Mouse (Mus musculus) embryonic facial prominence, embryonic 12.5 days (tissue): Measurements from ENCODE around the gene Fermt1. TPM values are rescaled to one million over a fixed set of nuclear protein-coding genes. Genes with fewer than 3 reads are reported as not detected.

Experiments used
- ATAC-seq: fragments of 200-750 bp; cut with Nextera tagmentation; 2 replicates; pipeline ENCODE4 v1.8.0; 2017; ENCODE audit not compliant: insufficient number of reproducible peaks, insufficient read depth, low FRiP score, low TSS enrichment
- H3K27ac ChIP-seq: fragments of 300-500 bp; sonication (generic); 2 replicates; pipeline ENCODE4 v1.5.1; 2016; ENCODE audit warnings: mild to moderate bottlenecking
- H3K27me3 ChIP-seq: fragments of 300-500 bp; sonication (generic); 2 replicates; pipeline ENCODE4 v1.6.1; 2016; ENCODE audit warnings: mild to moderate bottlenecking, moderate library complexity
- H3K36me3 ChIP-seq: fragments of 300-500 bp; sonication (generic); 2 replicates; pipeline ENCODE4 v1.6.1; 2016; ENCODE audit warnings: mild to moderate bottlenecking
- H3K4me1 ChIP-seq: fragments of 300-500 bp; sonication (generic); 2 replicates; pipeline ENCODE4 v1.6.1; 2016
- H3K4me2 ChIP-seq: fragments of 300-500 bp; sonication (generic); replicated peaks from 2 replicates; pipeline ENCODE4 v1.6.1; 2016; ENCODE audit warnings: mild to moderate bottlenecking, moderate library complexity
- H3K4me3 ChIP-seq: fragments of 300-500 bp; sonication (generic); 2 replicates; pipeline ENCODE4 v1.5.1; 2016; ENCODE audit warnings: mild to moderate bottlenecking
- H3K9ac ChIP-seq: fragments of 300-500 bp; sonication (generic); 2 replicates; pipeline ENCODE4 v1.6.1; 2016; ENCODE audit warnings: mild to moderate bottlenecking, moderate library complexity
- H3K9me3 ChIP-seq: fragments of 300-500 bp; sonication (generic); 2 replicates; pipeline ENCODE4 v1.6.1; 2016; ENCODE audit warnings: mild to moderate bottlenecking, moderate library complexity
- WGBS: fragments of 180-500 bp; shearing (Covaris S2); methylation state at CpG from one replicate; pipeline ENCODE4 v1.1.7; 2016; 5-methylcytosine and 5-hydroxymethylcytosine counted together
- polyA plus RNA-seq: library from polyadenylated mRNA; unstranded; fragments of >200 nt; fragmentation: Nextera tagmentation; extraction: Ambion mirVana; gene quantifications from 2 replicates; pipeline ENCODE4 v1.2.1, GENCODE M21; 2016

The Fermt1 gene
- polyA plus RNA-seq, 1 experiment from 2014 or later, result 12.6 TPM

DNA sequence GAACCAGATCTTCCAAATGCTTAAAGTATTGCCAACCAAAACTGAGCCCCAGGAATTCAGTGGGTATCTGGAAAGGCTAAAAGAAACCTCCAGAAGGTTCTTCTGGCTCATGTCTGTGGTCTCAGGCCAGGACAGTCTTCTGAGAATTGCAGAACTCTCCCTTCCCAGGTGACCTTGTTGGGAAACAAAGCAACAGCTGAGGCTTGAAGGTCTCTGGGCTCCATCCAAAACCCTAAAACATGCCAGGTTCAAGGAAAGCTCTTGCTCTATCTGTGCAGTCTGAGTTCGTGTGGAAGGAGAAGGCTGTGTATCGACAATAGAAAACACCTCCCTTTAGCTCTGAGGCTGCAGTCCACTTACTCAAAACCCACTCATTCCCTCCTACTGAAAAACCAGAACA lies 40.7 kb downstream of the Fermt1 start:
- no peak overlapping the region for H3K4me3 ChIP-seq
- no peak for ATAC-seq
- H3K27me3 ChIP-seq, result no peaks in the 10 kb centered on the region
- no peaks in the 10 kb centered on the region for H3K4me1 ChIP-seq
- H3K9ac ChIP-seq, result no peak overlapping the region
- 61% methylated on average over 2 of the region's 2 CpGs for WGBS
- H3K4me2 ChIP-seq, result no peak overlapping the region
- H3K9me3 ChIP-seq, result no peaks in the 10 kb centered on the region
- H3K27ac ChIP-seq, result no peak overlapping the region
- H3K36me3 ChIP-seq, result no peaks in the 10 kb centered on the region

DNA sequence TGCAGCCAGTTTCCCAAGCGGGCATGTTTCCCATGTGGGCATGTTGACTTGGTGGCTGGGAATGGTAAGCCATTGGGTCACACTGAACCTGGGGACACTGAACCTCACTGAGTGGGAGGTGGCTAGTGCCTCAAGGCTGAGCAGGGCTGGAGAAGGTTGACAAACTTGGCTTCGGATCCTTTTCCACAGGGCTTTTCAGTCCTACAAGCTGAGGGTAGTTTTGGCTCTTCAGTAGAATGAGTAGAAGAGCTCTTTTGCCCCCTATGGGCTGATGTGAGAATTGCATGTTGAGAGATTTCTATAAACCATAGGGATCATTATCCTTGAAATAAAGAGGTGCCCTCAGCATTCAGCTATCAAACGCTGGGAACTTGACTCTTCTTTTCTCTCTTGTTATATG lies 42.2 kb downstream of the Fermt1 start:
- no peaks in the 10 kb centered on the region for H3K4me1 ChIP-seq
- H3K9ac ChIP-seq, result no peak overlapping the region
- H3K4me3 ChIP-seq, result no peak overlapping the region
- no peaks in the 10 kb centered on the region for H3K27me3 ChIP-seq
- H3K4me2 ChIP-seq, result no peak overlapping the region
- no peak overlapping the region for H3K27ac ChIP-seq
- WGBS, result 39% methylated on average over 3 of the region's 3 CpGs
- no peak for ATAC-seq
- no peaks in the 10 kb centered on the region for H3K9me3 ChIP-seq
- H3K36me3 ChIP-seq, result no peaks in the 10 kb centered on the region

DNA sequence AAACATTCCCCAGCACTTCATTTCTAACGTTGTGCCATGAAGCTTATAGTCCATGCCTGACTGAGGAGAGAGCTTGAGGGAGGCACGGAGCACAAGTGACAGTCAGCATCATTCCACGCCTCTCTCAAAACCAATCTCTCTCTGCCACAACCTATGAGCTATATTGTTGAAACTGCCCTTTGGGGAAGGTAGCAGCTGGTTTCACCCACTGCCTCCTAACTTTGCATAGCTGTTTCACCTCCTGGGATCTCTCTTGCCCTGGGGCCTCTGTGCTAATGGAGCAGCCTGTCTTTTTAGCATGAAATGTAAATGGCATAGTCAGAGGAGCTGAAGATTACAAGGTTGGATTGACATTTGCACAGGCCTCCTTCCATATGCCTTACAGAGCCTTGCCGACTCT lies 43.6 kb downstream of the Fermt1 start:
- Histone ChIP-seq H3K27me3 (no peaks in the 10 kb centered on the region), H3K9ac (no peak overlapping the region), H3K4me2 (no peak overlapping the region), H3K27ac (no peak overlapping the region), H3K4me3 (no peak overlapping the region), H3K9me3 (no peaks in the 10 kb centered on the region), H3K36me3 (no peaks in the 10 kb centered on the region), H3K4me1 (no peaks in the 10 kb centered on the region)
- ATAC-seq, result no peak
- 71% methylated on average over 4 of the region's 4 CpGs for WGBS

DNA sequence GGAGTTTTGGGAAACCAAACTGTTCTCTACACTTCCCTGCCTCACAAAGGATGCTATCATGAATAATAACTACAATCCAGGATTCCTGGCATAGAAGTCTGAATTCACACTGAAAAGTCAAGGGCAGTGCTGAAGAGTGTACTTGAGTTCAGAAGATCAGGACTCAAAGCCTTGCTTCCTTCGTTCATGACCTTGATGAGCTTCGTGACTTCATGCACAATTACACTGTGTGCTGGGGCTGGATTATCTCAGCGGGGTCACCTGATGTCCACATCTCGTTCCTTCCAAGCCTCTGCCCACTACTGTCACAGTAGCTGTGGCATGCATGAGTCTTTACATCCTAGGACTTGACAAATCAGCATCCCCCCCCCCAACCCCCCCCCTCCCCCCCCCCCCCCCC lies 44.1 kb downstream of the Fermt1 start:
- no peaks in the 10 kb centered on the region for H3K4me1 ChIP-seq
- no peak overlapping the region for H3K9ac ChIP-seq
- H3K27ac ChIP-seq, result no peak overlapping the region
- ATAC-seq, result no peak
- no peak overlapping the region for H3K4me3 ChIP-seq
- no peak overlapping the region for H3K4me2 ChIP-seq
- no peaks in the 10 kb centered on the region for H3K27me3 ChIP-seq
- 79% methylated on average over 4 of the region's 4 CpGs for WGBS
- H3K9me3 ChIP-seq, result no peaks in the 10 kb centered on the region
- H3K36me3 ChIP-seq, result no peaks in the 10 kb centered on the region

DNA sequence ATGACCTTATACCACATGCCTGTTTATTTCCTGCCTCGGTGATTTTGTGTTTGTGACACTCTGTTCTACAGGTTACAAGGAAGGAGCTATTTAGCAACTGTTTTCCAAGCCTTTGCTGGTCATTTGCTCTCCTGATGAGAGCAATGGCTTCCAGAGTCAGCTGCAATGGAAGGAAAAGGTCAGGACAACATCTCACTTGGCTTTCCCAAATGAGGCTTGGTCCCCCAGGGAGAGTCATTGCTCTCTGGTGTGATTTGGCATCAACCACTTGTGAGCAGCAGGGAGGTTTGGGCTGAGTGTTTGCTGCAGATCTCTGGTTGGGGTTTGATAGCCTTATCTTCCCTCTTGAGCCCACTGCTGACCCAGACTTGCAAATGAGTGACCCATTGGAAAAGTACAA lies 45.1 kb downstream of the Fermt1 start:
- ATAC-seq, result no peak
- no peaks in the 10 kb centered on the region for H3K27me3 ChIP-seq
- H3K4me2 ChIP-seq, result no peak overlapping the region
- no peaks in the 10 kb centered on the region for H3K4me1 ChIP-seq
- H3K4me3 ChIP-seq, result no peak overlapping the region
- H3K9me3 ChIP-seq, result no peaks in the 10 kb centered on the region
- no peak overlapping the region for H3K27ac ChIP-seq
- H3K9ac ChIP-seq, result no peak overlapping the region
- no peaks in the 10 kb centered on the region for H3K36me3 ChIP-seq
- 81% methylated on average over 1 of the region's 1 CpGs for WGBS

DNA sequence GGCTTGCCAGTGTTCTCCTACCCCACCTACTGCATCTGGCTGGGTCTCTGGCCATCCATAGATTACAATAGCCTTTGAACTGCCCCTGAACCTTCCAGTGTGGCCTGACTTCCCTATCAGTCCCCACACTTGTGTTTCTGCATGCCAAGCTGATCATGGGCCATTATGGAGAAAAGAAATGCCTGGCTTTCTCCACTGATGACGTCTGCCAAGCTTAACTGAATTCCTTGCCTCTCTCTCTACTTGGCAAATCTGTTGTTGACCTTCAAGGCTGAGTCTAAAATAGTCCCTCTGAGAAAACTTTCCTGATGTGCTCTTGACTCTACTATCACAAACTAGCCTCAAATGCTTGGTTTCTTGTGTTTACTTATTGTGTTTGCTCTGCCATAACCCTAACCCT lies 47.5 kb downstream of the Fermt1 start:
- Histone ChIP-seq H3K4me3 (no peak overlapping the region), H3K36me3 (no peaks in the 10 kb centered on the region), H3K4me2 (no peak overlapping the region), H3K27me3 (no peaks in the 10 kb centered on the region), H3K4me1 (no peaks in the 10 kb centered on the region), H3K9ac (no peak overlapping the region), H3K9me3 (no peaks in the 10 kb centered on the region), H3K27ac (no peak overlapping the region)
- ATAC-seq, result no peak
- WGBS, result 75% methylated on average over 1 of the region's 1 CpGs

DNA sequence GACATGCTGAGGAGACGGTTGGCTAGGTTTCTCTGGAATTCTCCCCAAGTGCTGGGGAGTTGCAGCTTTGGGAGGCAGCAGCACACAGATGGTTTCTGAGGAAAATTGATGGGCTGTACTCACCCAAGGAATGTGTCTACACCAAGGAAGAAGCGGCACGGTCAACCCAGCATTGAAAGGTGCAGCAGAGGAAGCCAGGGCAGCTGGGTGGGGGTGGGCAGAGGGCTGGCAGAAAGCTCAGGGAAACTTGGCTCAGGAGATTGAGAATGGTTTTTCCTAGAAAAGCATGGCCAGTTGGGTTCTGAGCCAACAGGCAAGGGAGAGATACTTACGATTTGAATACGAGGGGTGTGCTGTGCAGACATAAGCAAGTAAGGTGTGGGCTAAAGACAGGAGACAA lies 51.9 kb downstream of the Fermt1 start:
- WGBS, result 92% methylated on average over 5 of the region's 5 CpGs
- Histone ChIP-seq H3K4me3 (no peak overlapping the region), H3K9ac (no peak overlapping the region), H3K9me3 (no peaks in the 10 kb centered on the region), H3K4me1 (no peaks in the 10 kb centered on the region), H3K27ac (no peak overlapping the region), H3K27me3 (no peaks in the 10 kb centered on the region), H3K4me2 (no peak overlapping the region), H3K36me3 (no peaks in the 10 kb centered on the region)
- no peak for ATAC-seq

DNA sequence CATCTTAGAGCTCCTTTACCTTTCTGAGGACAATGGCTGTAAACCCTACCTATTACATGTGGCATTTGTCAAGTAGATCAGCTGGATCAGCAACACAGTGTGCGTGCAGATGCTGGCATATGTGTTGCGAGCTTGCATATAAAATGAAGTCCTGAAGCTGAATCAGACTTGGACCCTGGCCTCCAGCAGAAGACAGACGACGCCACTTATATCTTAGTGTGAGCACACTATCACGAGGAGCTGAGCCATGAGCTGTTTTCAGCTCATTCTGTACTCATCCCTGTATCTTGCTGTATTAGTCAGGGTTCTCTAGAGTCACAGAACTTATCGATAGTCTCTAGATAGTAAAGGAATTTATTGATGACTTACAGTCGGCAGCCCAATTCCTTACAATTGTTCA lies 60.4 kb downstream of the Fermt1 start:
- Histone ChIP-seq H3K4me1 (peaks cover 11% of the 10 kb centered on the region), H3K4me2 (no peak overlapping the region), H3K4me3 (no peak overlapping the region), H3K9ac (no peak overlapping the region), H3K36me3 (no peaks in the 10 kb centered on the region), H3K27ac (no peak overlapping the region), H3K27me3 (peaks cover 11% of the 10 kb centered on the region), H3K9me3 (no peaks in the 10 kb centered on the region)
- no peak for ATAC-seq
- WGBS, result 89% methylated on average over 7 of the region's 7 CpGs

DNA sequence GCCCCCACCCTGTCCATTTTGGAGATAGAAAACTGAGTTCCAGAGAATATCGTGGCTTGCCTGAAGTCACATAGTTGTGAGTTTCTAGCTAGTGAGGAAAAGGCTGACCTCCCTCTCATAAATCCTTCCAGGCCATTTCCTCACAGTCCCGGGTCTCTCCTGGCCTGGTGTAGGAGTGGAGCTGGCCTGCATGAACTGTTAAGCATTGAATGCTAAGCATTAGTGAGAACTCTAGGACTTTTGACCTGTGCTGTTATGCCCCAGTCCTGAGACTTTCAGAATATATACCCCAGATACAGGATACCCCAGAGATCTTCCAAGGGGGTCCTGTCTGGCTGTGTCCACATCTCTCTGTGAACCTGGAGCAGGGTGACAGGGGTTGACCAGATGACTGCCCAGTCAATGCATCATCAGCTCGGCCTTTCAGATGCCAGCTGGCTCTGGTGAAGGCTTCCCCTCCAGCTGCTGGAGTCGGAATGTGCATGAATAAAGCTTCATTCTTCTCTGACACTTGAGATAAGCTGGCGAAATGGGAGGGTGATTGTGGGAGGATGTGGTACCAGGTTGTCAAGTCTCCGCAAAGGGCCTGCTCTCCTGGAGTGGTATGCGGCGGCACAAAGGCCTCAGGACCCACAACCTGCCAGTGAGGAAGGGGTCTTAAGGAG lies 61.3 kb downstream of the Fermt1 start:
- H3K9ac ChIP-seq, result no peak overlapping the region
- no peaks in the 10 kb centered on the region for H3K9me3 ChIP-seq
- 76% methylated on average over 8 of the region's 8 CpGs for WGBS
- no peaks in the 10 kb centered on the region for H3K36me3 ChIP-seq
- no peak overlapping the region for H3K4me3 ChIP-seq
- peaks cover 19% of the 10 kb centered on the region for H3K27me3 ChIP-seq
- no peak overlapping the region for H3K27ac ChIP-seq
- H3K4me2 ChIP-seq, result no peak overlapping the region
- no peak for ATAC-seq
- H3K4me1 ChIP-seq, result peaks cover 17% of the 10 kb centered on the region

DNA sequence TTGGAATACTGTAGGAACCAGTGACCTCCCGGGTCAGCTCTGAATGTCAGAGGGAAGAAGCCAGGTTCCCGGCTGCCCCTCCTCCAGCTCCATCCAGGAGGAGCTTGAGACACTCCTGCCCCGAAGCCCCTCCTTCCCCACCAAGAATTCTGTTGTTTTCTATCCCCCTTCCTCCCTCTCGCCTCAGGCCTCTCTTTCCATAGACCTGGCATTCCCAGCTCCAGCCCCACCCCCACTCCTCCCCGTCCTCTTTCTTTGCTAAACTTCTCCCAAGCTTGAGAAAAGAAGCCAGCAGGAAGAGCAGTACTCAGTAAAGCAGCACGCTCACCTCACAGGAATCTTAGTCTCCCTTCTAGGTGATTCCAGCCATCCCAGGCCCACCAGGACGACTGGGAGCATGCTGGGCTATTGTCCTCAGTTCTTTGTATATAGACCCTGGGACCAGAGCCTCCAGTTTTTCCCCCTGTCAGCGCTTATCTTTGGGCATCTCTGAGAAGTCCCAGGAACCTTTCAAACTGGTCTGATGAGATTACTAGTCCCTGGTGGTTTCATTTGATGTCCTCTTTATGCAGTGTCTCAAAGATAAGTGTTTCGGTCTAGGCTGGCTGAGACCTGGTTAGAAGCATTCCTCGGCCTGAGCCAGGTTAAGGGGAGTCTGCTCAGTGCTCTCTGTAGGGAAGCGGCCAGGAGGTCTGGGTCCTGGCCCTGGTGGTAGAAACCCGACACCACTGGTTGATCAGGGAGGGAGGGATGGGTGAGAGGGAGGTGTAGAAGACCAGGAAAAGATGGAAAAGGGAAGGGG lies 64.7 kb downstream of the Fermt1 start, which contains the start of gene Lrrn4:
TSS of gene Lrrn4 (minus strand) at position 48 of the 802 bp plus-strand sequence.
- H3K27me3 ChIP-seq, result peaks cover 50% of the 10 kb centered on the region
- no peak for ATAC-seq
- no peaks in the 10 kb centered on the region for H3K36me3 ChIP-seq
- H3K9ac ChIP-seq, result no peak within 1 kb of the TSS
- H3K4me2 ChIP-seq, result peak within 1 kb of the TSS; percentile 97
- H3K27ac ChIP-seq, result no peak within 1 kb of the TSS
- 4% methylated on average over 12 of the region's 12 CpGs for WGBS
- H3K4me3 ChIP-seq, result peak within 1 kb of the TSS; percentile 46
- no peaks in the 10 kb centered on the region for H3K9me3 ChIP-seq
- peaks cover 17% of the 10 kb centered on the region for H3K4me1 ChIP-seq

DNA sequence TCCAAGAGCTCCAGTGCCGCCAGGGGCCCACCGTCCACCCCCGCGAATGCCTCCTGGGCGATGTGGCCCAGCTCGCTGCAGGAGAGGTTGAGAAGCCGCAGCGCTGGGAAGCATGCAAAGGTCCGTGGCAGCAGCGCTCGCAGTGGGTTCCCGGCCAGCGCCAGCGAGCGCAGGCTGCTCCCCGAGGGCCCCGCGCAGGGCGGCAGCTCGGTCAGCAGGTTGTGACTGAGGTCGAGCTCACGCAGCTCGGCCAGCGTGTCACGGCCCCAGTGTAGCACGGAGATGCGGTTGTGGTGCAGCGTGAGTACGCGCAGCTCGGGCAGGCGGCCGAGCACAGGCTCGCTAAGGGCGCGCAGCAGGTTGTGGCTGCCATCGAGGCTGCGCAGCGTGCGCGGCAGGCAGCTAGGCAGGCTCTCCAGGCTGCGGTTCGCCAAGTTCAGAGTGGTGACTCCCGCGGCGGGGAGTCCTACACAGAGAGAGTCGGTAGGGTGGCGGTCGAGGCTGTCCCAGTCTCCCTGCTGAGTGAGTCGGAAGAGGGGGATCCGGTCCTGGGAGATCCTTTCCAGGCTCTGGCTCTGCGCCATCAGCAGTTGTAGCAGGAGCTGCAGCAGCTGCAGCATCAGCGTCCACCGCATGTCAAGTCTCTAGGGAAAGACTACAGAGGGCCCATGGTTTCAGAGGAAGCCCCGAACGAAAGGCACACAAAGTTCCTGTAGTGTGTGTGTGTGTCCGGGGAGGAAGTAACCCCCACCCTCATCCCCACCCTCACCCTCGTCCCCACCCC lies 66.3 kb downstream of the Fermt1 start:
- under 1% methylated on average over 58 of the region's 58 CpGs for WGBS
- H3K9me3 ChIP-seq, result no peaks in the 10 kb centered on the region
- peak overlapping the region; percentile 97 for H3K4me2 ChIP-seq
- H3K4me3 ChIP-seq, result peak overlapping the region; percentile 46
- H3K4me1 ChIP-seq, result peaks cover 17% of the 10 kb centered on the region
- peak; percentile 75 for ATAC-seq
- H3K9ac ChIP-seq, result peak overlapping the region; percentile 46; the same call in 1 of the 2 replicates
- H3K36me3 ChIP-seq, result no peaks in the 10 kb centered on the region
- H3K27me3 ChIP-seq, result peaks cover 51% of the 10 kb centered on the region
- H3K27ac ChIP-seq, result no peak overlapping the region
